Mouse (Mus musculus) cerebellum, postnatal 36 days (tissue): Measurements from ENCODE around the gene Pik3ip1.
A peak's percentile ranks its signal among the peaks of the same experiment; 100 is the strongest.

Source experiments
- DNase-seq, 2 experiments: peaks; one replicate each; pipeline ENCODE4 v3.0.0; 2021 to 2022; ENCODE audit warnings: mixed read lengths in 2 of 2

Gene Pik3ip1

GRCm38 (mm10) chr11:3337173-3337955, 7.2 kb downstream of the Pik3ip1 start:
- peak; percentile 84 to 85 for DNase-seq

- no peak for DNase-seq
These were observed 7.8 kb downstream of the Pik3ip1 start for GRCm38 (mm10) chr11:3337961-3338360.

- DNase-seq = no peak
These were observed 11.3 kb downstream of the Pik3ip1 start for GRCm38 (mm10) chr11:3341476-3341875.

- DNase-seq = no peak
These were observed 14.7 kb downstream of the Pik3ip1 start for GRCm38 (mm10) chr11:3344916-3345315.

- DNase-seq = no peak
These were observed 16.1 kb downstream of the Pik3ip1 start for GRCm38 (mm10) chr11:3346351-3346750.

GRCm38 (mm10) chr11:3347091-3347834, 17.1 kb downstream of the Pik3ip1 start:
- DNase-seq = peak; percentile 92

- no peak for DNase-seq
These were observed 17.6 kb downstream of the Pik3ip1 start for GRCm38 (mm10) chr11:3347835-3348195.

- DNase-seq = peak in 1 of 2 experiments; percentile 27
These were observed 18.6 kb downstream of the Pik3ip1 start for GRCm38 (mm10) chr11:3348576-3349342.

- no peak for DNase-seq
These were observed 19.1 kb downstream of the Pik3ip1 start for GRCm38 (mm10) chr11:3349343-3349695.

GRCm38 (mm10) chr11:3352131-3352530, 21.9 kb downstream of the Pik3ip1 start:
- no peak for DNase-seq

- no peak for DNase-seq
These were observed 22.9 kb downstream of the Pik3ip1 start for GRCm38 (mm10) chr11:3352990-3353585.

GRCm38 (mm10) chr11:3362854-3363253, 32.7 kb downstream of the Pik3ip1 start:
- no peak for DNase-seq

- no peak for DNase-seq
These were observed 36.2 kb downstream of the Pik3ip1 start for GRCm38 (mm10) chr11:3366411-3366810.

- DNase-seq = no peak
These were observed 38.8 kb downstream of the Pik3ip1 start for GRCm38 (mm10) chr11:3368983-3369382.

- DNase-seq = no peak
These were observed 39.2 kb downstream of the Pik3ip1 start for GRCm38 (mm10) chr11:3369449-3369848.

- DNase-seq = no peak
These were observed 40.0 kb downstream of the Pik3ip1 start for GRCm38 (mm10) chr11:3370162-3370561.

GRCm38 (mm10) chr11:3370928-3371598, 40.9 kb downstream of the Pik3ip1 start:
- DNase-seq = peak; percentile 81 to 85

GRCm38 (mm10) chr11:3371599-3372295, 41.5 kb downstream of the Pik3ip1 start:
- no peak for DNase-seq

GRCm38 (mm10) chr11:3373591-3374292, 43.5 kb downstream of the Pik3ip1 start:
- no peak for DNase-seq

- no peak for DNase-seq
These were observed 44.1 kb downstream of the Pik3ip1 start for GRCm38 (mm10) chr11:3374293-3374645.

GRCm38 (mm10) chr11:3374741-3375140, 44.5 kb downstream of the Pik3ip1 start:
- no peak for DNase-seq
